Mouse (Mus musculus): ENCODE data around the gene Plac1. TPM values are rescaled to one million over a fixed set of nuclear protein-coding genes. Genes with fewer than 3 reads are reported as not detected.

Plac1 gene
- total RNA-seq, 2 experiments from 2014 or later: not detected

DNA sequence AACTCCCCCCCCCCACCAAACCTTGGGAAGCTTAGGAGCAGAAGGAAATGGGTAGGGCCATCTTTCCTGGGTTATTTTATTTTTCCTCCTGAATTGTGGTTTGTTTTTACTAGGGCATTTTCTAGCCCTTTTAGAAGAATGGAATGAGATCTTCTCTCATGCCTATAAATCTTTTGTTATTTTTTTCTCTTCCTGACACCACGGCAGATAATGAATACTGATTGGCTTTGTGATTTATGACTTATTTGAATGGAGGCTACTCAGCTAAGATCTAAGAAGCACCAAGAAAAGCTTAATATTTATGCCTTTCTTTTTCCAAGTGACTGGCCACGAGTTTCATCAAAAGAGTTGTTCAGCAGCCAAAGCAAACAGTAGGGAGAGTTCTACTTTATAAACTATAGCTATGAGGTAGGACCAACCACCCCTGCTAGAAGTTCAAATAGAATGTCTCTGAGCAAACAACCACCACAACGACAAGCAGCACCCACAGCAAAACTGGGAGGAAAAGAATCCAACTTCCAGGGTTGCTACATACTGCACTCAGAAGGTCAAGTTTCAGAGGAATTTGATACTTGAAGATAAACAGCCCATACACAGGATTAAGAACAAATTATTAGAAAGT, 35.1 kb downstream of the Plac1 start:
- no peak for DNase-seq (ENCODE audit: low spot score in 2 of 2)
- intact Hi-C loops (cut with DNase I): no loop called here

GRCm38 (mm10) chrX:53201616-53202015, 38.3 kb downstream of the Plac1 start:
- no peak for DNase-seq (ENCODE audit: low spot score in 2 of 2)
- intact Hi-C loops (cut with DNase I): no loop called here

- intact Hi-C loops (cut with DNase I): no loop called here
These were observed 42.2 kb downstream of the Plac1 start for GRCm38 (mm10) chrX:53197681-53198080.

GRCm38 (mm10) chrX:53196392-53196791, 43.5 kb downstream of the Plac1 start:
- no peak for DNase-seq (ENCODE audit: low spot score in 2 of 2)
- intact Hi-C loops (cut with DNase I): no loop called here

More at GRCm38 (mm10) chrX:53197681-53198080, 42.2 kb downstream of the Plac1 start:
- no peak for DNase-seq (ENCODE audit: low spot score in 2 of 2)

- DNase-seq (ENCODE audit: low spot score in 2 of 2): no peak
- intact Hi-C loops (cut with DNase I): no loop called here
These were observed 51.2 kb downstream of the Plac1 start for GRCm38 (mm10) chrX:53188692-53189091.

DNA sequence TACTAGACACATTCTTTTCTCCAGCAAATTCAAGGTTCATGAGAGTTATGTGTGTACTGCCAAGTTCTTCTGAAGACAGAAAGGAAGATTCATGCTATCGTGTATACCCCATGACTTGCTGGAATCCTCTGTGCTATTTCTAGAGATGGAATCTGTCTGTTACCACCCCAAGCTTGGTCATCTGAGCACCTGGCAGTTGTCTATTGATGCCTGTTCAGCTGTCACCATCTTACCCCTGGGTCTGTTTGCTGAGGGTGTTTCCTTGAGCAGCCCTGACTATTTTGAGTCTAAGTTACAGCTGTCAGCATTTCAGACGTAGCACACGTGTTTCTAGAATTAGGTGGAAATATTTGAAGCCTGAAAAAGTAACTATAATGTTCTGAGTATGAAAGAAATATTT, 60.1 kb downstream of the Plac1 start:
- intact Hi-C loops (cut with DNase I): no loop called here
- DNase-seq (ENCODE audit: low spot score in 2 of 2): no peak

DNA sequence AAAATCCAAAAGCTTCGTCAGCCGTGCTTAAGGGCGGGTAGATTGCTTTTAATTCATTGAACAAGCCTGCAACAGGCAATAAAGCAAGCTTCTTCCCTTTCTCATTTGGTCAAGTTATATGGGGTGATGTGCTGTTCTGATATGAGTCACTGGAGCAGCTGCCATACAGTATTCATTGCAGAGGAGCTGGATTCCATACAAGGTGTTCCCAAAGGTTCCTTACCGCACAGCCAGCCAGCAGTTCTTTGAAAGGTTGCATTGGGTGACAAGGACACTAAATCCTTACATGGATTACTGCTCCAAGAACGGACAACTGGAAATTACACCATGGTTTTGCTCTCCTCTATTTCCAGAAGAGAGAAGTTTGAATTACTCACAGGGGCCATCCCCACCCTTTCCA, 63.6 kb downstream of the Plac1 start:
- DNase-seq (ENCODE audit: low spot score in 2 of 2): no peak
- intact Hi-C loops (cut with DNase I): no loop called here

DNA sequence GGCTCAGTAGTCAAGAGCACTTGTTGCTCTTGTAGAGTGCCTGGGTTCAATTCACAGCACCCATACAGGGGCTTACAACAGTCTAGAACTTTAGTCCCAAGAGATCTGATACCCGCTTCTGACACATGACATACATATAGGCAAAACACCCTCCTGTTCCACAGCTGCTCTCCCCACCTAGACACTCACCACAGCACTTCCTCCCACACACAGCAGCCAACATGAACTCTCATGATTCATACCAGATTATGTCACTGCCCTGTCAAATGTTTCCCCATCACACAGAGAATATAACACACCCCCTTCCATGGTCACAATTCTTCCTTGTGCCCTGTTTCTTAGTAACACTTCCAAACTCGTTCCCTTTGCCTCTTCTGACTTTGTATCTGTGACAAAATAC, 71.3 kb downstream of the Plac1 start:
- no peak for DNase-seq (ENCODE audit: low spot score in 2 of 2)
- intact Hi-C loops (cut with DNase I): no loop called here

GRCm38 (mm10) chrX:53166901-53167525, 72.9 kb downstream of the Plac1 start:
- intact Hi-C loops (cut with DNase I): no loop called here
- DNase-seq (ENCODE audit: low spot score in 2 of 2): no peak

DNA sequence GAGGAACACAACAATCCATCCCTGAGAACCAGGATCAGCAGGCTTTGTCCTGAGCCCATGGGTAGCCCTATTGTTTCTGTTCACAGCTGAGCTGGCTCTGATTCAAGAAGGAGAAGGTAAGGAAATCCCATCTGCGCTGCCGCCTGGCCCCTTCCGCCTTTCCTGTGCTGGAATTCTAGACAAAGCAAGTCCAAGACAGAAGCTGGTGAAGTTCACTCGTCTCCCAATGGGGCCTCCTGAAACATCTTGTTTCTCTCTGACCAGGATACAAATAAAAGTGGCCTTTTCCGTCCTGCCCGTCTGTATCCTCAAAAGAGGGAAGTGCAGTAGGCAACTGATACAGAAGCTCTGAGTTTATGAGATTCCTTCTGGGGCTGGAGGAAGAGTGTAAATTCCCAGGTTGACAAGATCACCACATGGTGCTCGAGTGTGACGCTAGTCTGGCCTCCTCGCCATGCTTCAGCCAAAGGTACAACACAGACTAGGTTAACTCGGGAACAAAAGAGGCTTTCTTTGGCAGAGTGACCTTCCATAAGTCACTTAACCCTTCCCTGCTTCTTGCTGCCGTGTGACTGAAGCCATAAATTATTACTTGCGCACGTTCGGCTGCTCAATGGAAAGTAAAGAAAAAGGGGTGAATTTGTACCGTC, 73.5 kb downstream of the Plac1 start:
- intact Hi-C loops (cut with DNase I): no loop called here
- no peak for DNase-seq (ENCODE audit: low spot score in 2 of 2)

DNA sequence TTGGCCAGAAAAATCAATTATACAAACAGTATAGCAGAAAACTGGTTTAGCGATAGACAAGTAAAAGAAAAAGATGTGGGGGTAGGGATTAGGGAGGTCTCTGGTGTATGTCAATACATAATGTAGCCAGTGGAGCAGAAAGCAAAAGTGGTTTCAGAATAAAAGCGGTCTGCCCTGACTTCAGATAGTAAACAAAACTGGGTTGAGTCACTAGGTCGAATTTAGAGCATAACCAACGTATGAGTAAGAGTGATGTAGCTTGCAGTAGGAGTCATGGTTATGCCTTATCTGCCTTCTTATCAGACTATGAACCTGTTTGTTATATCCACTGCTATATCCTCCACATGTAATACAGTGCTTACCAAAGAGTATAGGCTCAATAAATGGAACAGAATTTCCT, 77.3 kb downstream of the Plac1 start:
- intact Hi-C loops (cut with DNase I): no loop called here
- DNase-seq (ENCODE audit: low spot score in 2 of 2): no peak

GRCm38 (mm10) chrX:53161583-53161982, 78.3 kb downstream of the Plac1 start:
- no peak for DNase-seq (ENCODE audit: low spot score in 2 of 2)
- intact Hi-C loops (cut with DNase I): no loop called here

DNA sequence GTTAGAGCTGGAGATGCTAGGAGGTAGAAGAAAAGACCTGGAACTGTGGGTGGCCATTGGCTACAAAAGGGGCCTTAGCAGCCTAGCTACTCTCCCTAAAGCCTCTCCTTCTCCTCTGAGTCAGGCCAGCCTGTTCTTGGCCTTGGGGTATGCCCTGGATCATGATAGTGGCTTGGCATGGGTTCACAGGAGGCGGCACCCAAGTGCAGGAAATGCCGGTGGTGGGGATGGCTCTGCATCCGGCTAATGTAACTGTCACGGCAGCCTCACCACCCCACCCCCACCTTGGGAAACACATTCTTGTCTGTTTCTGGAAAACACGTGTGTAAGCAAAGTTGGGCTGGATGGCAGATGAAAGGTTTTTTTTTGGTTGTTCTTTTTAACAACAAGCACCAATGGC, 78.8 kb downstream of the Plac1 start:
- intact Hi-C loops (cut with DNase I): no loop called here
- no peak for DNase-seq (ENCODE audit: low spot score in 2 of 2)

GRCm38 (mm10) chrX:53148039-53148438, 91.9 kb downstream of the Plac1 start:
- intact Hi-C loops (cut with DNase I): no loop called here
- DNase-seq (ENCODE audit: low spot score in 2 of 2): no peak

DNA sequence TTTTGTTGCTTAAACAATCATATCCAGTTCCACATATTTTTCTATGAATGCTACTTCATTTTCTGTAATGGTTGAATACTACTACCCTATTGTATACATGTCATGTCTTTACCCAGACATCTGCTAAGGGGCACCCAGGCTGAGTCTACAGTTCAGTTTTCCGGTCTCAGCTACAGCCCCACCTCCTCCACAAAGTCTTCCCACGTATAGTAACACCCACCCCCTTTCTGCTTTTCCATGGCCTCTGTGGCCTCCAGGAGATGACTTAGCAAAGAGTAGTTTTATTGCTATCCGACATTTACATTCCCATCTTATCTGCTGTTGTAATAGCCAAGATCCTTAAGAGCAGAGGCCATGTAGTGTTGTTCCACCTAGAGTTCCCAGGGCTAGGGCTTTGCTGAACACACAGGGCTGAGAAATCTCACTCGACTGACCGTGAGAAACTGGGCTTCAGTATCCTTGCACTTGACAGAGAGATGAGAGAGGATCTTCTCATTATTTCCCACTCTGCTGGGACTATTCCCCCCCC, 93.5 kb downstream of the Plac1 start:
- intact Hi-C loops (cut with DNase I): no loop called here
- no peak for DNase-seq (ENCODE audit: low spot score in 2 of 2)

GRCm38 (mm10) chrX:53139641-53140040, 100.3 kb downstream of the Plac1 start:
- intact Hi-C loops (cut with DNase I): no loop called here
- DNase-seq (ENCODE audit: low spot score in 2 of 2): no peak

DNA sequence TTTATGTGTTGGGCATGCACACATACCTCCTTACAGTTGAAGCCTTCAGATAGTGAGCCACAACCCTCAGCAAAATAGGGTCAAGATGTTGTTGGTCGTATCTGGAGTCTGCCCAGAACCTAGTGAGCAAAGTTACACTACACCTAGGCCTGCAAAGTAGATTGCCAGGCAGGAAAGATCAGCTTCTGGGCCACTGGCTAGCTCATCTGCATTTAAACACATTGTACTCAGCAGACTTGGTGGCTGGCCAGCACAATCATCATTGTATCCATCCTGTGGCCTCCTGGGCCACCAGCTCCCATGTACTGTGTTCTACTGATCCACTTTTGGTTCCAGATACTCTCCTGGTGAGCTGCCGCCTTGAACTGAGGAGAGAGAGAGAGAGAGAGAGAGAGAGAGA, 102.8 kb downstream of the Plac1 start:
- intact Hi-C loops (cut with DNase I): no loop called here
- DNase-seq (ENCODE audit: low spot score in 2 of 2): no peak

- intact Hi-C loops (cut with DNase I): no loop called here
- DNase-seq (ENCODE audit: low spot score in 2 of 2): no peak
These were observed 110.4 kb downstream of the Plac1 start for GRCm38 (mm10) chrX:53129501-53129900.

DNA sequence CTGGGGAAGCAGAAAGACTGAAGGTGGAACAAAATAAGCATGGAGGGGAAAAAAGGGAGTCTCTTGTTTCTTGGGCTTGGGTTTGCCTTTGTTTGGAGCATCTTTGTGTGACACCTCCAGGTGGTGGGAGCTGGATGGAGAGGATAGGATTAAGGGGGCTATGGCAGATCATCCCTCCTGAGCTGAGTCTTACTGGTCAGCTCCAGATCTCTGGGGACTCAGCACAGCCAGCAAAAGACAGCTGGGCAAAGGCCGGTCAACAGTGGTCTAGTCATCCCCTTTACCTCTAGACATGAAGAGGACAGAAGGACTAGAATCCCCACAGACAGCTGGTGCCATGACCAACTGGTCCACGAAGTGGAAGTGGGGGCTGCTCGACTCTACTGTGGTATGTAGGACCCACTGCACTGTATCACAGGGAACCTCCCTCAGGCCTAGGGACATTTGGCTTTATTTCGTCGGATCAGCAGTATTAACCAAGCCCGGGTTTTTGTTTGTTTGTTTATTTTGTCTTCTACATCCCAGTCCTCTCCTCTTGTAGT, 113.3 kb downstream of the Plac1 start:
- DNase-seq (ENCODE audit: low spot score in 2 of 2): no peak
- intact Hi-C loops (cut with DNase I): no loop called here

- intact Hi-C loops (cut with DNase I): no loop called here
- no peak for DNase-seq (ENCODE audit: low spot score in 2 of 2)
These were observed 114.0 kb downstream of the Plac1 start for GRCm38 (mm10) chrX:53125838-53126467.
